In the genomic region with DNA sequence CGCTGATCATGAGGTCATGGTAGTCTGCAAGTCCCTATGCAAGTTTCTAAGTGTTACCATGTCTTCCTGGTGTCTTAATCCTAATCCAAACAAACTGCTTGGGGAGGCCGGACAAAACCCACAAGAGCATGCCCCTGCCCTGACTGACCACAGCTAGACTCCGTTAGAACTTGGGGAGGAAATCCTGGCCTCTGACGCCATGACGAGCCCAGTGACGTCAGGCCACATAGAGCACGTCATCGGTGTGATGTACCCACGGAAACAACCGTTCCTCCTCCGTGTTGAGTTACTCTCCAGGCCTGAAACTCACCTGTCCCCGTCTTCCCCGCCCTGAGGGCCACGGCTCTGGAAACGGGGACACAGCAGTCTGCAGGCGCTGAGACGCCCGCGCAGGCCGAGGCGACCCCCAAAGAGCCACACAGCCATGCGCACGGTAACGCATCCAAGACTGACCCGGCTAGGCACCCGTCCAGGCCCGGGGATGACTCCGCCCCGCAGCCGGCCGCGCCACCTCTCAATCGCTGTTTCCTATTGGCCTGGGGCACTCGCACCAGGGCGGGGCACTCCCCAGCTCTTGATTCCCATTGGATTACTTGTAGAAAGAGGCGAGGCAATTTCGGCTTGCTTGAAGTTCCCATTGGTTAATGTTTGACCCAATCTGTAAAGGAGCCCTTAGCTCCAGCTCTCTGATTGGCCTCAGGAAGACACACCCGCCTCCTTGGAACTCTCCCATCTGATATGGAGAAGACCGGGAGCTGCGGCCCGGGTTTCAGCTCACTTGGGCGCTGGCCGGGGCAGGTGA, we compare ENCODE assay signal across 1 mouse cellular context.
TF ChIP-seq lines count a peak whose summit lies in the region.

A gene (minus strand): TSS at position 495 of the 802 bp plus-strand sequence.
A gene (plus strand): TSS at position 704 of the 802 bp plus-strand sequence.

TF ChIP-seq in CH12.LX, 34 proteins besides CTCF, POLR2A, EP300 and RAD21 (continued from another document):
- TF ChIP-seq MAFK (IDR thresholded peaks at IDR 0.05; ENCODE audit: insufficient replicate concordance, low read length) (no peak), E2F4 (IDR thresholded peaks at IDR 0.05; ENCODE audit: insufficient replicate concordance, low read depth, low read length) (no peak), ZC3H11A (IDR thresholded peaks at IDR 0.05; ENCODE audit: low read depth, low read length) (no peak), MYC (IDR thresholded peaks at IDR 0.05; ENCODE audit: low read depth, low read length) (no peak), SMC3 (IDR thresholded peaks at IDR 0.05; ENCODE audit: low read depth, low read length) (no peak), POLR2AphosphoS2 (IDR thresholded peaks at IDR 0.05; ENCODE audit: low read depth, low read length) (no peak), MXI1 (IDR thresholded peaks at IDR 0.05; ENCODE audit: low read depth, low read length) (0 out of 2 replicates have a peak, but pooled peaks have one; percentile 27), ELF1 (IDR thresholded peaks at IDR 0.05; ENCODE audit: low read depth, low read length) (no peak; the same call in none of the 2 replicates), CHD2 (IDR thresholded peaks at IDR 0.05; ENCODE audit: low read length) (peak; percentile 92), CHD1 (IDR thresholded peaks at IDR 0.05; ENCODE audit: low read depth, low read length) (no peak), BHLHE40 (IDR thresholded peaks at IDR 0.05; ENCODE audit: low read depth, low read length) (no peak), UBTF (IDR thresholded peaks at IDR 0.05; ENCODE audit: low read depth, low read length) (no peak), MEF2A (IDR thresholded peaks at IDR 0.05; ENCODE audit: borderline replicate concordance, low read depth, low read length) (peak; percentile 31; the same call in 1 of the 2 replicates), NELFE (IDR thresholded peaks at IDR 0.05; ENCODE audit: low read depth, low read length) (peak; percentile 79), HCFC1 (IDR thresholded peaks at IDR 0.05; ENCODE audit: low read depth, low read length) (peak; percentile 80), ETS1 (conservative IDR thresholded peaks at IDR 0.05; ENCODE audit: low read depth, low read length) (0 out of 2 replicates have a peak, but pooled peaks have one; percentile 12), ZMIZ1 (IDR thresholded peaks at IDR 0.05; ENCODE audit: low read depth, low read length) (no peak), ZKSCAN1 (IDR thresholded peaks at IDR 0.05; ENCODE audit: borderline replicate concordance, low read depth, low read length) (no peak), GABPA (IDR thresholded peaks at IDR 0.05; ENCODE audit: insufficient replicate concordance, low read depth, low read length) (peak; percentile 99), MAZ (IDR thresholded peaks at IDR 0.05; ENCODE audit: low read depth, low read length) (no peak), TCF12 (IDR thresholded peaks at IDR 0.05; ENCODE audit: low read depth, low read length) (peak; percentile 72; the same call in 1 of the 2 replicates), JUN (IDR thresholded peaks at IDR 0.05; ENCODE audit: insufficient read depth, low read depth, low read length) (no peak), TBP (conservative IDR thresholded peaks at IDR 0.05; ENCODE audit: low read depth, low read length) (peak; percentile 86; the same call in 1 of the 2 replicates), ZNF384 (IDR thresholded peaks at IDR 0.05; ENCODE audit: low read depth, low read length) (no peak), RCOR1 (conservative IDR thresholded peaks at IDR 0.05; ENCODE audit: low read depth, low read length) (no peak), NRF1 (IDR thresholded peaks at IDR 0.05; ENCODE audit: low read depth, low read length) (peak; percentile 75), IRF4 (IDR thresholded peaks at IDR 0.05; ENCODE audit: low read depth, low read length) (no peak)
